Mouse (Mus musculus) liver, embryonic 11.5 days (tissue): ENCODE measurements around the gene Fhl3. TPM values are rescaled to one million over a fixed set of nuclear protein-coding genes. Genes with fewer than 3 reads are reported as not detected.

Experiments used
- ATAC-seq: fragments of 200-750 bp; cut with Nextera tagmentation; replicated peaks from 2 replicates; pipeline ENCODE4 v1.8.0; 2017; ENCODE audit warnings: moderate number of reproducible peaks, mild to moderate bottlenecking, moderate TSS enrichment, moderate library complexity; ENCODE audit not compliant: low FRiP score
- DNase-seq: peaks from one replicate; pipeline ENCODE4 v3.0.0-alpha.2; 2017; ENCODE audit warnings: low spot score
- H3K27ac ChIP-seq: fragments of 300-500 bp; sonication (generic); 2 replicates; pipeline ENCODE4 v1.5.1; 2014; ENCODE audit warnings: mild to moderate bottlenecking, low read depth, low read length, control low read depth
- H3K27me3 ChIP-seq: fragments of 300-500 bp; sonication (generic); replicated peaks from 2 replicates; pipeline ENCODE4 v1.6.1; 2014; ENCODE audit warnings: low read length, mixed read lengths; ENCODE audit not compliant: control insufficient read depth, insufficient read depth
- H3K36me3 ChIP-seq: fragments of 300-500 bp; sonication (generic); 2 replicates; pipeline ENCODE4 v1.6.1; 2014; ENCODE audit warnings: mild to moderate bottlenecking, low read length, moderate library complexity, mixed read lengths; ENCODE audit not compliant: control insufficient read depth, insufficient read depth
- H3K4me1 ChIP-seq: fragments of 300-500 bp; sonication (generic); replicated peaks from 2 replicates; pipeline ENCODE4 v1.6.1; 2014; ENCODE audit warnings: low read length, mixed read lengths; ENCODE audit not compliant: control insufficient read depth, insufficient read depth
- H3K4me2 ChIP-seq: fragments of 300-500 bp; sonication (generic); 2 replicates; pipeline ENCODE4 v1.6.1; 2014; ENCODE audit warnings: mild to moderate bottlenecking, control low read depth, moderate library complexity
- H3K4me3 ChIP-seq: fragments of 300-500 bp; sonication (generic); 2 replicates; pipeline ENCODE4 v1.5.1; 2014; ENCODE audit warnings: low read depth, low read length, control low read depth
- H3K9ac ChIP-seq: fragments of 300-500 bp; sonication (generic); 2 replicates; pipeline ENCODE4 v1.6.1; 2014; ENCODE audit warnings: low read depth, low read length, control low read depth
- H3K9me3 ChIP-seq: fragments of 300-500 bp; sonication (generic); 2 replicates; pipeline ENCODE4 v1.6.1; 2016; ENCODE audit warnings: low read length, inconsistent platforms, mixed read lengths; ENCODE audit not compliant: control insufficient read depth
- WGBS: fragments of 180-500 bp; shearing (Covaris S2); extraction: QIAGEN DNeasy Blood & Tissue Kit; methylation state at CpG from one replicate; pipeline ENCODE4 v1.1.7; 2014; 5-methylcytosine and 5-hydroxymethylcytosine counted together
- polyA plus RNA-seq: library from polyadenylated mRNA; unstranded; fragments of >200 nt; fragmentation: Nextera tagmentation; extraction: Ambion mirVana; gene quantifications from 2 replicates; pipeline ENCODE4 v1.2.1, GENCODE M21; 2014

Gene Fhl3
- polyA plus RNA-seq = 5.1 and 6.8 TPM in 2 replicates

DNA sequence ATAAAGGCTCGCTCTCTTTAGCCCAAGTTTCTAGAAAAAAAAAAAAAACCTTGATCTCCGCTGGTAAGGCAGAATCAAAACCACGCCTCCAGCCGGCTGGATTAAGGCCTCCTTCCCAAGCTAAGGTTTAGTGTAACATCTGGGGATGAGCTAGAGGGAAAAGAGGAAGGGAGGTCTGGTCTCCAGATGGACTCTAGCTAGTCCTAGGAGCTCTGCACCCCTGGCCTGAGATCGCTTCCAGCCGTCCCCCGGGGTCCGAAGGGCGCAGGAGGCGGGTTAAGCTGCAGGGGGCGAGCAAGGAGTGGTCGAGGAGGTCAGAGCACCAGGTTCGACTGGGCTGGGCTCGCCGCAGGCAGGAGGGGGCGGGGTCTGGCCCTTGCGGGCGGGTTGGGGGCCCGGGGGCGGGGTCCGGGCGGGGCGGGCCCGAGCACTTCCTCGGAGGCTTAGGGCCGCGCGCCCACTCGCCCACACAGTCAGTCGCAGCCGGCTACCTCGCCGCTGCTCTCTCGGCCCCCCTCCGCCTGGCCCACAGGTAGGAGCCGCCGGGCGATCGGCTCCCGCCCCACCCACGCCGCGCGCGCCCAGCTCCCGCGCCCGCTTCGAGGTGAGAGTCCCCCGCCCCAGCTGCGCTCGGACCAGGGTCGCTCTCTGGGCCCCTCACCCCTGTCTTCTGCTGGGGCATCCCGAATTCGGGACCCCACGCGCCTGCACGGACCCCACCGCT, at the start of gene Fhl3:
TSS of gene Fhl3 (plus strand) at position 454 of the 724 bp plus-strand sequence.
- Histone ChIP-seq H3K4me3 (peak within 1 kb of the TSS; percentile 91), H3K4me2 (peak within 1 kb of the TSS; percentile 98), H3K27ac (peak within 1 kb of the TSS; percentile 75), H3K36me3 (no peaks in the 10 kb centered on the region), H3K27me3 (no peaks in the 10 kb centered on the region), H3K9ac (peak within 1 kb of the TSS; percentile 90), H3K4me1 (peaks cover 50% of the 10 kb centered on the region), H3K9me3 (no peaks in the 10 kb centered on the region)
- DNase-seq (peak; percentile 82), ATAC-seq (peak; percentile 78)
- WGBS = under 1% methylated on average over 53 of the region's 59 CpGs

DNA sequence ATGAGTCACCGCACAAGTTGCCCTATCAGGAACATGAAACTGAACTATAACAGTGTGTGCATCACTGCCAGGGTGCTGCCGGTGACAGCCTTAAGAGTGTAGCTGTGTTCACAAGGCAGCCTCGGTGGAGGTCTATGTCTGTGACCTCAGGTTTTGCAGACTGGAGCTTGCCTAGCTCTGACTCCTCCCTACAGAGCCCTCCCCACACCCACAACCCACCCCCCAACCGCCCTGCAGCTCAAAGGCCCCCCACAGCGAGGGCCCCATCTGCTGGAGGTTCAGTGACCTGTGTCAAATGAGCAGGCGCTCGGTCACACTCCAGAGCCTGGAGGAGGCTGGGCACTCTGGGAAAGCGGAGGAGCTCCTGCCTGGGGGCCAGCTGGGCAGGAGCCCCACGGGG, 47.6 kb upstream of the Fhl3 start:
- Histone ChIP-seq H3K27ac (no peak overlapping the region), H3K4me2 (no peak overlapping the region), H3K9me3 (no peaks in the 10 kb centered on the region), H3K4me1 (peaks cover 4% of the 10 kb centered on the region), H3K4me3 (no peak overlapping the region), H3K27me3 (peaks cover 87% of the 10 kb centered on the region), H3K9ac (no peak overlapping the region), H3K36me3 (no peaks in the 10 kb centered on the region)
- 12% methylated on average over 9 of the region's 9 CpGs for WGBS
- ATAC-seq (no peak), DNase-seq (no peak)

DNA sequence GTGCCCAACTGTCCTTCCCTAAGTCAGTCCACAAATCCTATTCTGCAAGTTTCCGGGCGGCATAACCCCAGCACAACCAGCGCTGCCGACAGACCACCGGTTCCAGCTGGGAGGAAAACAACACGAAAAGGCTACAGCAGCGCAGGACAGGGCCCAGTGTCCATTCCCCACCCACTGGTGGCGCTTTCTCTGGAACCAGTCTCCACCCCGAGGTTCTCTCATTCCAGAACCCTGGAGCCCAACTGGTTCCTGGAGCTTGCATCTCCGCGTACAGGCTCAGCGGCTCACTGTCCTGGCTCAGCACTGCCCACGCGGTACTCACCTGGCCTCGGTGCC, 44.0 kb upstream of the Fhl3 start, which contains the start of gene Pou3f1:
TSS of gene Pou3f1 (plus strand) at position 290 of the 336 bp plus-strand sequence.
- H3K9ac ChIP-seq = peak within 1 kb of the TSS; percentile 14; the same call in 1 of the 2 replicates

DNA sequence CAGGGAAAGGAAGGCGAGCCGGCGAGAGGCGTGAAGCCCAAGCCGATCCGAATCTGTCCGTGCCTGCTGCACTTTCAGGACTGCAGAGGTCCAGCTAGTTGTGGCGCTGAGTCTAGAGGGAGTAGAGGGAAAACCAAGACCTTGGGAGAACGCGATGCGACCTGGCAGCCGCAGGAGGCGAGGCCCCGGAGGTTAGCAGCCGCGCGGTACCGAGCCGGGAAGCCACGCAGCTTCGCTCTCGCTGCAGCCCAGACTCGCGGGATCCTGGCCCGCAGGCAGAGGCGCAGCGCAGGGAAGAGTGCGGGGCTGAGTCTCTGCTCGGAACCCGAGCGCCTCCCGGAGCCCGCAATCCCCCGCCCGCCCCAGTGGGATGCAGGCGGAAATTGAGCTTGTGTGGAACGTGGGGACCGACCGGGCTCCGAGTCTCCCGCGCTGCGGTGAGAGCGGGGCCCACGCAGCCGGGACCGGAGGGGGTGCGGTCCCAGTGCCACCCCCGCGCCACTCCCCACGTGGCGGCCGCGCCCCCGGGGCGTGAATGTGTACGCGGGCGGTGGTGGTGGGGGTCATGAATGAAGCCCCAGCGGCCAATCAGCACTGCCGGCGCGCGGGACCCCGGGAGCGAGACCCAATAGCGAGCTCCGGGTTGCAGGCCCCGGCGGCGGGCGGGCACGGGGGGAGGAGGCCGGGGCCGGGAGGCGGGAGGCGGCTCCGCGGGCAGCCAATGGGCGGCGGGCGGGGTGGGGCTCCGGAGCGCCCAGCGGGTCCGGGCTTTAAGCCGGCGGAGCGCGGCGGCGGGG, 43.4 kb upstream of the Fhl3 start:
- DNase-seq = peak; percentile 79
- Histone ChIP-seq H3K9me3 (no peaks in the 10 kb centered on the region), H3K36me3 (no peaks in the 10 kb centered on the region), H3K27ac (no peak overlapping the region), H3K4me2 (peak overlapping the region; percentile 95), H3K9ac (no peak overlapping the region), H3K4me1 (peaks cover 7% of the 10 kb centered on the region), H3K27me3 (peaks cover 97% of the 10 kb centered on the region), H3K4me3 (peak overlapping the region; percentile 61)
- under 1% methylated on average over 75 of the region's 92 CpGs for WGBS
- peak; percentile 86 for ATAC-seq

More for the DNA sequence above, 44.0 kb upstream of the Fhl3 start, which contains the start of gene Pou3f1:
- ATAC-seq (no peak), DNase-seq (no peak)
- peak within 1 kb of the TSS; percentile 95 for H3K4me2 ChIP-seq
- H3K27ac ChIP-seq = no peak within 1 kb of the TSS
- 3% methylated on average over 15 of the region's 15 CpGs for WGBS
- H3K9me3 ChIP-seq = no peaks in the 10 kb centered on the region
- H3K4me1 ChIP-seq = peaks cover 7% of the 10 kb centered on the region
- peaks cover 95% of the 10 kb centered on the region for H3K27me3 ChIP-seq
- no peaks in the 10 kb centered on the region for H3K36me3 ChIP-seq
- peak within 1 kb of the TSS; percentile 61 for H3K4me3 ChIP-seq

DNA sequence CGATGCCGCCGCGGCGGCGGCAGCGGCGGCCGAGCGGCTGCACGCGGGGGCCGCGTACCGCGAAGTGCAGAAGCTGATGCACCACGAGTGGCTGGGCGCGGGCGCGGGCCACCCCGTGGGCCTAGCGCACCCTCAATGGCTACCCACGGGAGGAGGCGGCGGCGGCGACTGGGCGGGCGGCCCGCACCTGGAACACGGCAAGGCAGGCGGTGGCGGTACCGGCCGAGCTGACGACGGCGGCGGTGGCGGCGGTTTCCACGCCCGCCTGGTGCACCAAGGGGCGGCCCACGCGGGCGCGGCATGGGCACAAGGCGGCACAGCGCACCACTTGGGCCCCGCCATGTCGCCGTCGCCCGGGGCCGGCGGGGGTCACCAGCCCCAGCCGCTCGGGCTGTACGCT, 42.7 kb upstream of the Fhl3 start:
- H3K9me3 ChIP-seq = no peaks in the 10 kb centered on the region
- H3K36me3 ChIP-seq = no peaks in the 10 kb centered on the region
- DNase-seq (no peak), ATAC-seq (no peak; the same call in 1 of the 2 replicates)
- H3K4me2 ChIP-seq = peak overlapping the region; percentile 95
- H3K27me3 ChIP-seq = peaks cover 99% of the 10 kb centered on the region
- no peak overlapping the region for H3K27ac ChIP-seq
- peaks cover 7% of the 10 kb centered on the region for H3K4me1 ChIP-seq
- peak overlapping the region; percentile 14; the same call in 1 of the 2 replicates for H3K9ac ChIP-seq
- WGBS = 3% methylated on average over 60 of the region's 61 CpGs
- H3K4me3 ChIP-seq = peak overlapping the region; percentile 61

DNA sequence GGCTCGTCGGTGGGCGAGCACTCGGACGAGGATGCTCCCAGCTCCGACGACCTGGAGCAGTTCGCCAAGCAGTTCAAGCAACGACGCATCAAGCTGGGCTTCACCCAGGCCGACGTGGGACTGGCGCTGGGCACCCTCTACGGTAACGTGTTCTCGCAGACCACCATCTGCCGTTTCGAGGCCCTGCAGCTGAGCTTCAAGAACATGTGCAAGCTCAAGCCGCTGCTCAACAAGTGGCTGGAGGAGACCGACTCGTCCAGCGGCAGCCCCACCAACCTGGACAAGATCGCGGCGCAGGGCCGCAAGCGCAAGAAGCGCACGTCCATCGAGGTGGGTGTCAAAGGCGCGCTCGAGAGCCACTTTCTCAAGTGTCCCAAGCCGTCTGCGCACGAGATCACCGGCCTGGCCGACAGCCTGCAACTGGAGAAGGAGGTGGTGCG, 42.1 kb upstream of the Fhl3 start:
- Histone ChIP-seq H3K27me3 (peaks cover 98% of the 10 kb centered on the region), H3K4me2 (peak overlapping the region; percentile 95; the same call in 1 of the 2 replicates), H3K9ac (no peak overlapping the region), H3K4me1 (peaks cover 7% of the 10 kb centered on the region), H3K9me3 (no peaks in the 10 kb centered on the region), H3K4me3 (peak overlapping the region; percentile 61), H3K27ac (no peak overlapping the region), H3K36me3 (no peaks in the 10 kb centered on the region)
- WGBS = 2% methylated on average over 39 of the region's 39 CpGs
- DNase-seq (peak; percentile 64), ATAC-seq (no peak)

DNA sequence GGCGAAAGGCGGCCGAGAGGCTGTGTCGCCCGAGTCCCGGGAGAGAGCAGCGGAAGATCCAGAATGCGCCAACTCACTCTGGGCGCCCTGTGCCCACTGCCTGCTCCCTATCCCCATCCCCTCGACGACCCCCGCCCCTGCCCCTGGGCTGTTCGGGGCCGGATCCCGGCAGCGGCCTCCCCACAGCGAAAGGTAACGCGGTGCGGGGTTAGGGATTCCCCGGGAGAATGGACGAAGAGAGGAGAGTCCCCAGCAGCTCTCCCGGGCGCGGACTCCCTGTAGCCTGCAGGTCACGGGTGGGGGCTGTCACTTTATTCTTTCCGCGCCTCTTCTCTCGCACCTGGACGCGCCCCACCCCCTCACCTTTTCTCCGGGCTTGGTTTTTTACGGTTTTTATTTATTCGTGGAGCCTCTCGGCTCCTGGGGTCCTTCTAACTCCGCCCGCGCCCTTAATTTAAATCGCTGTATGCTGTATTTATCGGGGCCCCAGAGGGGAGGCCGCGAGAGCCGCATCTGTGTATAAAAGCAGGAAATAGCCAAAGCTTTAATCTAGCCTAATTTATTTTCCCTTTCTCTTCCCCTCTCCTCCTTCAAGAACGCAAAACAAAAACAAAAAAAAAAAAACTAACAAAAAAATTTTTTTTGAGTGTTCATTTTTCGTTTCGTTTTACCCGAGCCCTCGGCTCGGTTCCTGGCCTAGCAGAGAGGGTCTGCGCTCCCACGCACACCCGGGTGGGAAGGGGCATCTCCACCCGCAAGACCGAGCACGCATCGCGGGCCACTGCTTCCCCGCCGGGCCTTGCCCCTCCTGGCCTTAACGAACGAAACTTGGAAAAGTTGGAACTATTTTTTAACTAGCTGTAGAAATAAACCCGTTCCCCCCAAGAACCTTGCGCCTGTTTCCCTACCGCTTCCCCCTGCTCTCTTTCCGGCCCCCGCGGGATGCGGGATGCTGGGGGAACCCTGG, 41.0 kb upstream of the Fhl3 start:
- peaks cover 7% of the 10 kb centered on the region for H3K4me1 ChIP-seq
- ATAC-seq = no peak
- DNase-seq = no peak
- WGBS = 2% methylated on average over 68 of the region's 68 CpGs
- H3K27ac ChIP-seq = no peak overlapping the region
- H3K9me3 ChIP-seq = no peaks in the 10 kb centered on the region
- H3K4me3 ChIP-seq = peak overlapping the region; percentile 25; the same call in 1 of the 2 replicates
- no peaks in the 10 kb centered on the region for H3K36me3 ChIP-seq
- H3K4me2 ChIP-seq = peak overlapping the region; percentile 28
- H3K9ac ChIP-seq = no peak overlapping the region
- peaks cover 95% of the 10 kb centered on the region for H3K27me3 ChIP-seq

DNA sequence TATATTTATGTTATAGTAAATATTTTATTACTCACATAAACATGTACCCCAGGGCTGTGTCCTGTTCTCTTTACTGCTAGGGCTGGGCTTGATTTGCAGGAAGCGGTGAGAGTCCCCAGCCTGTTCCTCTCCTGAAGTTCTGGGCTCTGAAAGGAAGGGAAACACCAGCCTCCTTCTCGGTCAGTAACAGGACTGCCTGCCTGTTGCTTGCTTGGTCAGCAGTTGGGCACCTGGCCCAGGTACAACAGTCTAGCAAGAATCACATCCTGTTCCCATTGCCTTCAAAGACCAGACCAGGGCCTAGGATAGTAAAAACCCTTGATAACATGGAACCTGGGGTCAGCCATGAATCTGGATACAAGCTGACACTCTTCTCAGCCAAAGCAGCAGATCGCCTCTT, 39.9 kb upstream of the Fhl3 start:
- Histone ChIP-seq H3K4me2 (no peak overlapping the region), H3K27ac (no peak overlapping the region), H3K9me3 (no peaks in the 10 kb centered on the region), H3K27me3 (peaks cover 90% of the 10 kb centered on the region), H3K36me3 (no peaks in the 10 kb centered on the region), H3K4me3 (no peak overlapping the region), H3K9ac (no peak overlapping the region), H3K4me1 (peaks cover 7% of the 10 kb centered on the region)
- DNase-seq (no peak), ATAC-seq (no peak)
- 33% methylated on average over 3 of the region's 3 CpGs for WGBS
